Mouse (Mus musculus) activated CD4-positive, CD25-positive, alpha-beta regulatory T cell, adult 9 weeks (primary cell): ENCODE data around the gene Mfn1. TPM values are rescaled to one million over a fixed set of nuclear protein-coding genes. Genes with fewer than 3 reads are reported as not detected.

Experiments
- polyA plus RNA-seq: library from polyadenylated mRNA; unstranded; fragments of 100-300 nt; shearing (Covaris generic); gene quantifications from one replicate; pipeline ENCODE4 v1.2.1, GENCODE M21; 2017

Mfn1 gene
- 7.5 TPM for polyA plus RNA-seq

GRCm38 (mm10) chr3:32529303-32529898, at the start of gene Mfn1:
Gene Mfn1 (plus strand): TSS chr3:32529465.

GRCm38 (mm10) chr3:32492097-32493090, 36.9 kb upstream of the Mfn1 start, which contains the start of gene Kcnmb3:
Gene Kcnmb3 (minus strand): TSS chr3:32492231.

GRCm38 (mm10) chr3:32509496-32510374, 19.5 kb upstream of the Mfn1 start, which contains the start of gene Zfp639:
Gene Zfp639 (plus strand): TSS chr3:32510259.

GRCm38 (mm10) chr3:32616331-32617052, 87.2 kb downstream of the Mfn1 start, which contains the start of gene Gnb4:
Gene Gnb4 (minus strand): TSS chr3:32616585.

Other genes starting within 250 kb of the Mfn1 start
- gene Zmat3, start 163.5 kb upstream of the Mfn1 start, polyA plus RNA-seq = 2.7 TPM
- 6.2 TPM for gene Pik3ca, start 131.8 kb upstream of the Mfn1 start, polyA plus RNA-seq
- not detected for gene Kcnmb3, start 37.2 kb upstream of the Mfn1 start, polyA plus RNA-seq
- gene Zfp639, start 19.2 kb upstream of the Mfn1 start, polyA plus RNA-seq = 26.9 TPM
- gene Gnb4, start 87.1 kb downstream of the Mfn1 start, polyA plus RNA-seq = 12.7 TPM
- 113 TPM for gene Actl6a, start 176.8 kb downstream of the Mfn1 start, polyA plus RNA-seq
- 198 TPM for gene Ndufb5, start 207.5 kb downstream of the Mfn1 start, polyA plus RNA-seq
- 20.7 TPM for gene Mrpl47, start 208.1 kb downstream of the Mfn1 start, polyA plus RNA-seq